Mouse (Mus musculus): ENCODE data around the gene Sult2b1.

Sult2b1 gene

GRCm38 (mm10) chr7:45784524-45785372 is at the start of gene Sult2b1:
TSS of gene Sult2b1 (minus strand) at chr7:45784669.
- DNase-seq (ENCODE audit: low read depth, low spot score), result peak; percentile 85

- DNase-seq (ENCODE audit: low read depth, low spot score), result no peak
Measured at GRCm38 (mm10) chr7:45833924-45834323, 49.5 kb upstream of the Sult2b1 start.

GRCm38 (mm10) chr7:45833148-45833790 is 48.8 kb upstream of the Sult2b1 start:
- DNase-seq (ENCODE audit: low read depth, low spot score), result no peak

GRCm38 (mm10) chr7:45832428-45832827 is 48.0 kb upstream of the Sult2b1 start:
- DNase-seq (ENCODE audit: low read depth, low spot score), result no peak

- no peak for DNase-seq (ENCODE audit: low read depth, low spot score)
Measured at GRCm38 (mm10) chr7:45831128-45831525, 46.7 kb upstream of the Sult2b1 start.

GRCm38 (mm10) chr7:45830427-45831127 is 46.1 kb upstream of the Sult2b1 start, which contains the start of gene Grwd1:
TSS of gene Grwd1 (minus strand) at chr7:45830944.
- peak; percentile 95 for DNase-seq (ENCODE audit: low read depth, low spot score)

- DNase-seq (ENCODE audit: low read depth, low spot score), result no peak
Measured at GRCm38 (mm10) chr7:45826631-45827030, 42.2 kb upstream of the Sult2b1 start.

GRCm38 (mm10) chr7:45824598-45824997 is 40.1 kb upstream of the Sult2b1 start, which contains the start of gene Kcnj14:
TSS of gene Kcnj14 (minus strand) at chr7:45824782.
- DNase-seq (ENCODE audit: low read depth, low spot score), result no peak

- no peak for DNase-seq (ENCODE audit: low read depth, low spot score)
Measured at GRCm38 (mm10) chr7:45820913-45821312, 36.4 kb upstream of the Sult2b1 start.

GRCm38 (mm10) chr7:45819843-45820242 is 35.4 kb upstream of the Sult2b1 start:
- DNase-seq (ENCODE audit: low read depth, low spot score), result no peak

GRCm38 (mm10) chr7:45815984-45816351 is 31.5 kb upstream of the Sult2b1 start:
- DNase-seq (ENCODE audit: low read depth, low spot score), result no peak

GRCm38 (mm10) chr7:45815323-45815983 is 31.0 kb upstream of the Sult2b1 start:
- DNase-seq (ENCODE audit: low read depth, low spot score), result peak; percentile 42

GRCm38 (mm10) chr7:45814841-45815240 is 30.4 kb upstream of the Sult2b1 start:
- DNase-seq (ENCODE audit: low read depth, low spot score), result no peak

GRCm38 (mm10) chr7:45813787-45814779 is 29.6 kb upstream of the Sult2b1 start, which contains the start of gene Cyth2:
TSS of gene Cyth2 (minus strand) at chr7:45814581.
- peak; percentile 100 for DNase-seq (ENCODE audit: low read depth, low spot score)

- no peak for DNase-seq (ENCODE audit: low read depth, low spot score)
Measured at GRCm38 (mm10) chr7:45812921-45813320, 28.5 kb upstream of the Sult2b1 start.

GRCm38 (mm10) chr7:45809276-45810075 is 25.0 kb upstream of the Sult2b1 start:
- DNase-seq (ENCODE audit: low read depth, low spot score), result no peak

- DNase-seq (ENCODE audit: low read depth, low spot score), result no peak
Measured at GRCm38 (mm10) chr7:45808471-45808870, 24.0 kb upstream of the Sult2b1 start.

GRCm38 (mm10) chr7:45805941-45806340 is 21.5 kb upstream of the Sult2b1 start:
- DNase-seq (ENCODE audit: low read depth, low spot score), result no peak

GRCm38 (mm10) chr7:45802551-45802950 is 18.1 kb upstream of the Sult2b1 start:
- no peak for DNase-seq (ENCODE audit: low read depth, low spot score)
